Mouse (Mus musculus) olfactory bulb, adult 2 months (tissue): ENCODE results near the gene Gm10718. TPM values are rescaled to one million over a fixed set of nuclear protein-coding genes. Genes with fewer than 3 reads are reported as not detected.
"Not testable (repeated sequence)": the region's sequence is repeated elsewhere in the genome, so short reads cannot be mapped to it uniquely, and the experiment has no call there.

ENCODE experiments used
- H3K27ac ChIP-seq: fragments of 200-500 bp; 2 replicates; pipeline ENCODE4 v1.5.1; 2012; ENCODE audit warnings: low read depth, low read length; ENCODE audit not compliant: insufficient read depth
- H3K4me1 ChIP-seq: fragments of 200-500 bp; 2 replicates; pipeline ENCODE4 v1.6.1; 2012; ENCODE audit warnings: low read length; ENCODE audit not compliant: control insufficient read depth, insufficient read depth
- H3K4me3 ChIP-seq: fragments of 200-500 bp; 2 replicates; pipeline ENCODE4 v1.5.1; 2012; ENCODE audit warnings: mild to moderate bottlenecking, low read depth, low read length, moderate library complexity; ENCODE audit not compliant: insufficient read depth
- WGBS: fragments of 180-500 bp; shearing (Covaris S2); methylation state at CpG from one replicate; pipeline ENCODE4 v1.1.7; 2018; 5-methylcytosine and 5-hydroxymethylcytosine counted together
- polyA plus RNA-seq: library from polyadenylated mRNA; stranded (reverse); fragments of >200 nt; gene quantifications from 2 replicates; pipeline ENCODE4 v1.2.4, GENCODE M21; 2012; ENCODE audit warnings: low replicate concordance; ENCODE audit not compliant: missing spikeins, insufficient read depth, insufficient read length

Gene Gm10718
- polyA plus RNA-seq, 1 experiment, result not detected

- not testable (repeated sequence) for H3K4me1 ChIP-seq, H3K4me3 ChIP-seq, H3K27ac ChIP-seq
- WGBS, result 82% methylated on average over 8 of the region's 8 CpGs
These were observed 13.2 kb downstream of the Gm10718 start, which contains the start of gene Gm10715 for GRCm38 (mm10) chr9:3036577-3036976. Gene Gm10715 (plus strand): TSS chr9:3036877.

- H3K4me3 ChIP-seq, H3K27ac ChIP-seq, H3K4me1 ChIP-seq: not testable (repeated sequence)
- 66% methylated on average over 4 of the region's 4 CpGs for WGBS
These were observed 14.8 kb downstream of the Gm10718 start for GRCm38 (mm10) chr9:3038161-3038560.

Other genes with a start within 250 kb of the Gm10718 start
- gene Gm10722, start 22.6 kb upstream of the Gm10718 start, polyA plus RNA-seq, result not detected in 2 replicates
- gene Gm11168, start 20.2 kb upstream of the Gm10718 start, polyA plus RNA-seq, result not detected in 2 replicates
- gene Gm10721, start 10.4 kb upstream of the Gm10718 start, polyA plus RNA-seq, result not detected in 2 replicates
- not detected in 2 replicates for gene Gm10720, start 7.9 kb upstream of the Gm10718 start, polyA plus RNA-seq
- gene Gm10719, start 6.1 kb upstream of the Gm10718 start, polyA plus RNA-seq, result not detected in 2 replicates
- not detected in 2 replicates for gene Gm10717, start 1.9 kb downstream of the Gm10718 start, polyA plus RNA-seq
- gene Gm17535, start 11.1 kb downstream of the Gm10718 start, polyA plus RNA-seq, result not detected in 2 replicates
- not detected in 2 replicates for gene Gm10715, start 13.3 kb downstream of the Gm10718 start, polyA plus RNA-seq